Mouse (Mus musculus): Measurements from ENCODE around the gene Vps8. TPM values are rescaled to one million over a fixed set of nuclear protein-coding genes. Genes with fewer than 3 reads are reported as not detected.
A peak's percentile ranks its signal among the peaks of the same experiment; 100 is the strongest.

The Vps8 gene
- polyA plus RNA-seq, 1 experiment from 2014 or later = 33.1 TPM

DNA sequence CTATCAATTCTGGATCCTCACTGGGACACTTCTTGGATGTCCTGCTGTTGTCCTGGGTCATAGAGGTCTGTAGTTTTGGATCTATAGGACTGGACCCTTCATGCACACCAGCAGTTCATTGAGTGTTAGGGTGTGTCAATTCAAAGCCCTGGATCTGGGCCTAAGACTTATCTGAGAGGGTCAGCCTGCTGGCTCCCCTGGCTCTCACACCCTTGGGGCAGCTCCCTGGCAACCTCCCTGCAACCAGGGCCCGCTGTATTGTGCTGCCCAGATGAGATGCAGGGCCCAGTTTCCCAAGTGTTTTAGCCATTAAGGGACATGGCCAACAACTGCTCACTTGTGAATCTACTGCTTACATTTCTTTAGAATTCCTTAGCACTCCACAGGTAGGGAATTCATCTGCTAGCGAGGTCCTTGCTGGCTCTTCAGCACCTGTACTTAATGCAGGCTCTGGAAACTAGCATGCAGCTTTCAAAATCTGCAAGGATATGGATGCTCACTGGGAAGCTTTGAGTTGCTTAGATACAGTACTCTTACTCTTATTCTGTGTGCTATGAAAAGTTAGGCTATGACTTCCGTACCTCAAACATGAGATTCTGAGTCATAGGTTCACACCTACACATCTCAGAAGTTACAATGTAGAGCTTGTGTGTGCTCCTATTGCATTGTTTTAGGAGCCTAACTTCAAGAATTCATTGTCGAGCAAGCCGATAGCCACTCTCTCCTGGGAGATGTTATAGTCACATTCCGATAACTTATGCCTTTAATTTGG is 183.5 kb downstream of the Vps8 start:
- H3K9me3 ChIP-seq (ENCODE audit: control insufficient read depth, low read length) = no peaks in the 10 kb centered on the region
- WGBS = 81% methylated on average over 6 of the region's 6 CpGs
- peaks cover 3% of the 10 kb centered on the region; the same call in 1 of the 2 replicates for H3K4me1 ChIP-seq (ENCODE audit: control insufficient read depth, insufficient read depth, low read depth, low read length)
- no peak overlapping the region for H3K4me3 ChIP-seq (ENCODE audit: low read length)
- no peak for ATAC-seq
- no peak overlapping the region for H3K9ac ChIP-seq (ENCODE audit: low read depth, low read length)
- H3K36me3 ChIP-seq (ENCODE audit: control insufficient read depth, insufficient read depth, low read length) = no peaks in the 10 kb centered on the region
- no peak overlapping the region for H3K4me2 ChIP-seq (ENCODE audit: low read length)
- no peak overlapping the region for H3K27ac ChIP-seq (ENCODE audit: low read depth, low read length)
- no peaks in the 10 kb centered on the region for H3K27me3 ChIP-seq (replicated peaks; ENCODE audit: control insufficient read depth, insufficient read depth, low read length)

DNA sequence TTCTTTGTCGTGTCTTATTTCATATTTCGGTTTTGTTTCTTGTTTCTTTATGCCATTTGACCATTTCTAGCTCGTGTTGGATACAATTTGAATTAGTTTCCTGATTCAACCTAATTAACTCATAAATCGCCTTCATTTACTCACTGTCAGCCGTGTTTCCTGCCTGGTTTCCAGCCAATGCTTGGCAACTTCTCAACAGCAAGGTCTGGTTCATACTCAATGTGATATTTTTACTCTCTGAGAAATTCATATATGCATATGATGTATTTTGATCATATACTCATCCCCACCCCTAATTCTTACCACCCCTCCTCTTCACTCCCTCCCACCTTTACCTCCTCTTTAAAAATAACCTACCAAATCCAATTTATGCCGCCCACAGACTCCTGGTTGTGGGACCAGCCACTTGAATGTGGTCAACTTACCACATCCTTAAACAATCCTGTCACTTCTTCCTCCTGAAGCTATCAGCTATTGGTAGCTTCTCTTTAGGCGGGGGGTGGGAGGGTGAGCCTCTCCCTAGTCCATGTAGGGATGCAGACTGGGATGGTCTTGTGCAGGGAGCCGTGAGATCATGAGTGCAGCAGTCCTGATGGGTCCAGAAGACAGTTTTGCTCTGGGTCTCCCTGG is 184.2 kb downstream of the Vps8 start:
- Histone ChIP-seq H3K36me3 (ENCODE audit: control insufficient read depth, insufficient read depth, low read length) (no peaks in the 10 kb centered on the region), H3K4me1 (ENCODE audit: control insufficient read depth, insufficient read depth, low read depth, low read length) (peaks cover 3% of the 10 kb centered on the region; the same call in 1 of the 2 replicates), H3K27me3 (replicated peaks; ENCODE audit: control insufficient read depth, insufficient read depth, low read length) (no peaks in the 10 kb centered on the region), H3K9me3 (ENCODE audit: control insufficient read depth, low read length) (no peaks in the 10 kb centered on the region), H3K4me2 (ENCODE audit: low read length) (no peak overlapping the region), H3K9ac (ENCODE audit: low read depth, low read length) (no peak overlapping the region), H3K27ac (ENCODE audit: low read depth, low read length) (no peak overlapping the region), H3K4me3 (ENCODE audit: low read length) (no peak overlapping the region)
- ATAC-seq = no peak
- WGBS = 78% methylated on average over 8 of the region's 8 CpGs

DNA sequence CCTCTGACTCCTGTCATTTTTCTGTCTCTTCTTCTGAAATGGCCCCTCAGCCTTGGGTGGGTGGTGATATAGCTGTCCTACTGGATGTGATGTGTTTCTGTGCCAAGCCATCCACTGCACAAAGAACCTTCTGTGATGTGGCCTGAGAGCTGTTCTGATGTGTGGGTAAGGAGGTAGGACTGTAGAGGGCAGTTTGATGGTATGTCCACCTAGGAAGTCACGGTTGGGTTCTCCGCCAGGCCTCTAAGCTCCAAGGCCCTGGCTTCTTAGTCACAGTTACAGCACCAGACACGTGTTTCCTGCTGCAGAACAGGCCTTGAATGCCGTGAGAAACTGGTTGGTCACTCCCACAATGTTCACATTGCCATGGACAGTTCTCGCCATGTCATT is 184.7 kb downstream of the Vps8 start:
- Histone ChIP-seq H3K9ac (ENCODE audit: low read depth, low read length) (no peak overlapping the region), H3K4me1 (ENCODE audit: control insufficient read depth, insufficient read depth, low read depth, low read length) (peaks cover 3% of the 10 kb centered on the region; the same call in 1 of the 2 replicates), H3K36me3 (ENCODE audit: control insufficient read depth, insufficient read depth, low read length) (no peaks in the 10 kb centered on the region), H3K27ac (ENCODE audit: low read depth, low read length) (no peak overlapping the region), H3K4me2 (ENCODE audit: low read length) (no peak overlapping the region), H3K9me3 (ENCODE audit: control insufficient read depth, low read length) (no peaks in the 10 kb centered on the region), H3K4me3 (ENCODE audit: low read length) (no peak overlapping the region), H3K27me3 (replicated peaks; ENCODE audit: control insufficient read depth, insufficient read depth, low read length) (no peaks in the 10 kb centered on the region)
- WGBS = 74% methylated on average over 5 of the region's 5 CpGs
- no peak for ATAC-seq

DNA sequence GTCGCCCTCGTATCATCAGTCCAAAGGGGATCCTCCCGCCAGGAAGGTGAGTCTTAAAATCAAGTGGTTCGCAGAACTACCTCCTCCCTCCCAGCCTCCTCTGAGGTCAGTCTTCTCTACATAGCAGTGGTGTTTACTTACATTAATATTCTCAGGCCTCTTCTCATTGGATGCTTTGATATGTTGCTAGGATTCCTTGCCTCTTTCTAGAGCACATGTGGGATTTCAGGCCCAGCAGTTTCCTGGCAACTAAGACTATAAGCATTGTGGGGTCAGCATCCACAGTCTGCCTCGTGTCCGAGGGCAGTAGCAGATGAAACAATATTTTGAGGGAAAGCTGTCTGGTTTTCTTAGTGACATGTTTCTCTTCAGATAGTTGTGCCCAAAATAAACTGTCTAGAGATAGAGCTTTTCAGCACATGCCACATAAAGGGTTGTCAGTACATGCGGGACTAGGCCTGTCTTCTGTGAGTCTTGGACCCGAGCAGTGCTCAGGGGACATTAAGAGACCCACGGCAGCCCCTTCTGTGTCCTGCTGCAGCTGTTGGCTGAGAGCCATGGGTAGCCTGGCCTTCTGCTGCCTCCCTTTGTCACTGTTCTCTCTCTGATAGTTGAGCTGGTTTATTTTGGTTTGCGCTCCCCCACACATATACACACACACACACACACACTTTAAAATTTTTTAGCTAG is 185.4 kb downstream of the Vps8 start:
- Histone ChIP-seq H3K27ac (ENCODE audit: low read depth, low read length) (peak overlapping the region; percentile 60), H3K9me3 (ENCODE audit: control insufficient read depth, low read length) (no peaks in the 10 kb centered on the region), H3K4me2 (ENCODE audit: low read length) (no peak overlapping the region), H3K36me3 (ENCODE audit: control insufficient read depth, insufficient read depth, low read length) (no peaks in the 10 kb centered on the region), H3K4me1 (ENCODE audit: control insufficient read depth, insufficient read depth, low read depth, low read length) (peaks cover 3% of the 10 kb centered on the region; the same call in 1 of the 2 replicates), H3K27me3 (replicated peaks; ENCODE audit: control insufficient read depth, insufficient read depth, low read length) (no peaks in the 10 kb centered on the region), H3K9ac (ENCODE audit: low read depth, low read length) (no peak overlapping the region), H3K4me3 (ENCODE audit: low read length) (no peak overlapping the region)
- peak; percentile 77 for ATAC-seq
- 51% methylated on average over 10 of the region's 10 CpGs for whole genome bisulfite sequencing

DNA sequence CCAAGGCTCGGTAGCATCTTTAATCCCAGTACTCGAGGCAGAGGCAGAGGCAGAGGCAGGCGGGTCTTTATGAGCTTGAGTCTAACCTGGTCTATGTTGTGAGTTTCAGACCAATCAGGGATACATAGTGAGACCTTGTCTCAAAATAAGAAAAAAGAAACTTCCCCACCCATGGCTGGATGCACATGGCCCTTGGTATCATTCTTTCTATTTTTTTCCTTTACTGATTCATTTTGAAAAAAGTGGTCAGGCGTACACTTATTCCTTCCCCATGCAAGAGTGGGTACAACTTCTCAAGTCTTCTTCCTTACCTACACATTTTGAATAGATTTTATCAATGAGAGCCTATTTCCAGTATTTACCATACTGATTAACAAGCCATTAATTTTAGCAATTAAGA is 187.6 kb downstream of the Vps8 start:
- ATAC-seq = no peak
- peaks cover 3% of the 10 kb centered on the region; the same call in 1 of the 2 replicates for H3K4me1 ChIP-seq (ENCODE audit: control insufficient read depth, insufficient read depth, low read depth, low read length)
- H3K27ac ChIP-seq (ENCODE audit: low read depth, low read length) = no peak overlapping the region
- no peaks in the 10 kb centered on the region for H3K9me3 ChIP-seq (ENCODE audit: control insufficient read depth, low read length)
- 94% methylated on average over 4 of the region's 4 CpGs for WGBS
- peaks cover 2% of the 10 kb centered on the region; the same call in 1 of the 2 replicates for H3K36me3 ChIP-seq (ENCODE audit: control insufficient read depth, insufficient read depth, low read length)
- no peak overlapping the region for H3K4me2 ChIP-seq (ENCODE audit: low read length)
- no peaks in the 10 kb centered on the region for H3K27me3 ChIP-seq (replicated peaks; ENCODE audit: control insufficient read depth, insufficient read depth, low read length)
- H3K4me3 ChIP-seq (ENCODE audit: low read length) = no peak overlapping the region
- H3K9ac ChIP-seq (ENCODE audit: low read depth, low read length) = no peak overlapping the region

DNA sequence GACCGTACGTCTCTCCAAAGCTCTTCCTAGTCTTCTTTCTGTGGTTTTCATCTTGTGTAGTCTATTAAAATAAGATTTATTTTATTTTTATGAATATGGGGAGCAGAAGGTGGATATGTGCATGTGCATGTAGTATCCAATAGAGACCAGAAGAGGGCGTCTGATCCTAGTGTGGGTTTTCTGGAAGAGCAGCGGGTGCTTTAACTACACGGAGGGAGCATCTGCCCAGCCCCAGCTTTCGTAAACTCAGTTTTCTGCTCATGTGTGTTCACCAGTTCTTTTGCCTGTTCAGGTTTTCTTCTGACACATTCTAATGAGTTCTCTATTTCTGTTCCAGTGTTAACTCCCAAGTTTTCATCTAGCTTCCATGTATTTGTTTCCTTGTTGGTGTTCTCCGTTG is 192.9 kb downstream of the Vps8 start:
- Histone ChIP-seq H3K4me3 (ENCODE audit: low read length) (no peak overlapping the region), H3K4me2 (ENCODE audit: low read length) (no peak overlapping the region), H3K27me3 (replicated peaks; ENCODE audit: control insufficient read depth, insufficient read depth, low read length) (no peaks in the 10 kb centered on the region), H3K9ac (ENCODE audit: low read depth, low read length) (no peak overlapping the region), H3K36me3 (ENCODE audit: control insufficient read depth, insufficient read depth, low read length) (peaks cover 2% of the 10 kb centered on the region; the same call in 1 of the 2 replicates), H3K4me1 (ENCODE audit: control insufficient read depth, insufficient read depth, low read depth, low read length) (no peaks in the 10 kb centered on the region), H3K27ac (ENCODE audit: low read depth, low read length) (no peak overlapping the region), H3K9me3 (ENCODE audit: control insufficient read depth, low read length) (no peaks in the 10 kb centered on the region)
- ATAC-seq = no peak
- 48% methylated on average over 7 of the region's 7 CpGs for WGBS

DNA sequence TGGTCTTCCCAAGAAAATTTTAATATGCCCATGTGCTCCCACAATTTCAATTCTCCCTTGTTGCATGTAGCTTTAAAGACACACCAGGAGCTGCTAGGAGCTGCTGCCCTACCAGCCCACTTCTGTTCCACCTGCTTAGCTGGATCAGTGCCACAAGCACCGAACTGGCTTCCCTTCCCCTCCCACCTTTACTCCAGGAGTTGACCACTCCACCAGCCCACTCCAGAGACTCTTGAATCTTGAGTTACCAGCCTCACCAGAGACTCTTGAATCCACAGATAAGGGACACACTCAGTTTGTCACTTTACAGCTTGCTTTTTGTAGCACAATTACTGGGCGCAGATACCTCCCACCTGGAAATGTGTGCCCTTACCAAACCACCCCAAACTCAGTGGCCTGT is 197.7 kb downstream of the Vps8 start:
- Histone ChIP-seq H3K9ac (ENCODE audit: low read depth, low read length) (no peak overlapping the region), H3K4me2 (ENCODE audit: low read length) (no peak overlapping the region), H3K36me3 (ENCODE audit: control insufficient read depth, insufficient read depth, low read length) (no peaks in the 10 kb centered on the region), H3K27ac (ENCODE audit: low read depth, low read length) (no peak overlapping the region), H3K4me1 (ENCODE audit: control insufficient read depth, insufficient read depth, low read depth, low read length) (no peaks in the 10 kb centered on the region), H3K9me3 (ENCODE audit: control insufficient read depth, low read length) (no peaks in the 10 kb centered on the region), H3K4me3 (ENCODE audit: low read length) (no peak overlapping the region), H3K27me3 (replicated peaks; ENCODE audit: control insufficient read depth, insufficient read depth, low read length) (no peaks in the 10 kb centered on the region)
- 90% methylated on average over 2 of the region's 2 CpGs for WGBS
- ATAC-seq = no peak

DNA sequence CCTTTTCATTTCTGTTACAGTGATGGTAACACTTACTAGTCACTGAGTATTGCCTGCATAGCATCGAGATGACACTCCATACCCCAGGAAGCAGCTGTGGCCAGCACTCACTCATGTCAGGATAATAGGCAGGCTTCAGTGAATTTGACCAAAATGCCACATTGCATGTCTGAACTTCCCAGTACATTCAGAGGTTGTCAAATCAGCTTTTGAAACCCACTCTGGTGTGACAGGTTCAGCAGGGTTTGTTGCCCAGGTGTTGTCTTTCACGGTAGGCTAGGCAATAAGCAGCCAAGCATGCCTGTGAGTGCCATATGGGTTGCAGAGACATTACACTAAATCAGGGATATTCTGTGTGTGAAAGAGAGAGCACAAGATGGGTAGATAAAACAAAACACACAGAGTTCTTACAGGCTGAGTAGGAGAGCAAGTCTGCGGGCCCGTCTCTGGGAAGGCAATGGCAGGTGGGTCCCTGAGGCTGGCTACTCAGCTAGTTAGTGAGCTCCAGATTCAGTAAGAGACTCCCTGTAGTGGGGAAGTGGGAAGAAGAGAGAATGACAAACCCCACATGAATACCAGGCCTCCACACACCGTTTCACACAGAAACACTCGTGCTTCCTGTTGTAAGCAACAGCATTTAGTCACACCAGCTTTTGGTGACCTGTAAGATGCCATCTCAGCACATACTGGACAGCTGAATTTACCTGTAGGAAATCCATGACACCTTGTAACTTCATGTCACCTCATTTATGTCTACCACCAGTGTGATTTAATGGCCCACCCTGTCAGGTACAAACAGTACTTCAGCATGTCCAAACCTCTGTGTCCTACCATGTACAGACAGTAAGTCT is 203.1 kb downstream of the Vps8 start:
- Histone ChIP-seq H3K4me1 (ENCODE audit: control insufficient read depth, insufficient read depth, low read depth, low read length) (peaks cover 12% of the 10 kb centered on the region), H3K4me3 (ENCODE audit: low read length) (no peak overlapping the region), H3K27me3 (replicated peaks; ENCODE audit: control insufficient read depth, insufficient read depth, low read length) (no peaks in the 10 kb centered on the region), H3K9me3 (ENCODE audit: control insufficient read depth, low read length) (no peaks in the 10 kb centered on the region), H3K9ac (ENCODE audit: low read depth, low read length) (no peak overlapping the region), H3K27ac (ENCODE audit: low read depth, low read length) (peak overlapping the region; percentile 46; the same call in 1 of the 2 replicates), H3K36me3 (ENCODE audit: control insufficient read depth, insufficient read depth, low read length) (no peaks in the 10 kb centered on the region), H3K4me2 (ENCODE audit: low read length) (no peak overlapping the region)
- ATAC-seq = peak; percentile 67
- 50% methylated on average over 6 of the region's 6 CpGs for WGBS

Measured in hindbrain, embryonic 16.5 days (tissue).